Comparison of ENCODE assay signal across 21 mouse cellular contexts in genomic region chr2:74700546-74701112, GRCm38 (mm10). TPM values are rescaled to one million over a fixed set of nuclear protein-coding genes. Genes with fewer than 3 reads are reported as not detected.
DNase-seq lines count a peak whose midpoint lies in the region; ATAC-seq lines count a peak whose summit lies in the region.
"Had no signal": no experiment of that assay in that cellular context is flagged by ENCODE, and none has a peak within 500 bp of the region (broad histone marks: within the 10 kb centered on the region; RNA-seq: fewer than 3 reads in every experiment).

No protein-coding gene starts in this region.

- no peaks in the 10 kb centered on the region for H3K9me3 ChIP-seq in hindbrain, embryonic 10.5 days
- H3K9me3 ChIP-seq in hindbrain, embryonic 13.5 days: no peaks in the 10 kb centered on the region
- no peaks in the 10 kb centered on the region for H3K9me3 ChIP-seq in neural tube, embryonic 15.5 days (replicated peaks)
- H3K9me3 ChIP-seq: embryonic facial prominence, embryonic 13.5 days; heart, embryonic 13.5 days; hindbrain, embryonic 12.5 days; midbrain, embryonic 12.5 days had no signal

- H3K27ac ChIP-seq in hindbrain, embryonic 10.5 days: no peak overlapping the region
- no peak overlapping the region for H3K27ac ChIP-seq in hindbrain, embryonic 13.5 days
- peak overlapping the region; percentile 89 for H3K27ac ChIP-seq in neural tube, embryonic 15.5 days (replicated peaks)
- H3K27ac ChIP-seq: embryonic facial prominence, embryonic 13.5 days; heart, embryonic 13.5 days; hindbrain, embryonic 12.5 days; left cerebral cortex, adult 2 months; liver, embryonic 14.5 days; midbrain, embryonic 12.5 days had no signal

- H3K4me3 ChIP-seq in hindbrain, embryonic 10.5 days: no peak overlapping the region
- H3K4me3 ChIP-seq in hindbrain, embryonic 13.5 days: no peak overlapping the region
- peak overlapping the region; percentile 50 for H3K4me3 ChIP-seq in neural tube, embryonic 15.5 days (replicated peaks)
- H3K4me3 ChIP-seq: embryonic facial prominence, embryonic 13.5 days; heart, embryonic 13.5 days; hindbrain, embryonic 12.5 days; left cerebral cortex, adult 2 months; midbrain, embryonic 12.5 days; myocyte had no signal

- H3K27me3 ChIP-seq in hindbrain, embryonic 10.5 days (ENCODE audit: insufficient read depth, poor library complexity, severe bottlenecking): peaks cover 100% of the 10 kb centered on the region
- peaks cover 98% of the 10 kb centered on the region for H3K27me3 ChIP-seq in hindbrain, embryonic 13.5 days
- peaks cover 18% of the 10 kb centered on the region for H3K27me3 ChIP-seq in neural tube, embryonic 15.5 days (replicated peaks)

- no peak for ATAC-seq in hindbrain, embryonic 13.5 days (ENCODE audit: low FRiP score)
- ATAC-seq in neural tube, embryonic 15.5 days (ENCODE audit: low FRiP score): no peak
- ATAC-seq: forebrain, embryonic 14.5 days had no signal

- no peak overlapping the region for H3K9ac ChIP-seq in hindbrain, embryonic 13.5 days
- H3K9ac ChIP-seq in neural tube, embryonic 15.5 days (replicated peaks): peak overlapping the region; percentile 63
- H3K9ac ChIP-seq: embryonic facial prominence, embryonic 13.5 days; heart, embryonic 13.5 days; hindbrain, embryonic 12.5 days; liver, embryonic 14.5 days; midbrain, embryonic 12.5 days had no signal

- no peak overlapping the region for H3K4me2 ChIP-seq in hindbrain, embryonic 13.5 days
- H3K4me2 ChIP-seq in neural tube, embryonic 15.5 days: peak overlapping the region; percentile 68
- H3K4me2 ChIP-seq: embryonic facial prominence, embryonic 13.5 days; heart, embryonic 13.5 days; hindbrain, embryonic 12.5 days; midbrain, embryonic 12.5 days had no signal

- 1% methylated on average over 22 of the region's 22 CpGs for WGBS in hindbrain, embryonic 10.5 days
- WGBS in hindbrain, embryonic 13.5 days: 1% methylated on average over 22 of the region's 22 CpGs
- WGBS in neural tube, embryonic 15.5 days: 11% methylated on average over 22 of the region's 22 CpGs

- DNase-seq in hindbrain, embryonic 10.5 days (ENCODE audit: low spot score): peak; percentile 39
- DNase-seq in kidney, adult 18-20 months: peak; percentile 69
- peak; percentile 55 to 89 for DNase-seq in kidney, postnatal 25 days
- DNase-seq in layer of hippocampus, adult 9-11 months: no peak
- no peak for DNase-seq in adrenal gland, postnatal 25 days
- DNase-seq: adrenal gland, adult 8-10 months; cerebellum, adult 9-11 months; lung, postnatal 14 days; spleen, adult 18-20 months had no signal

- H3K36me3 ChIP-seq in hindbrain, embryonic 10.5 days: no peaks in the 10 kb centered on the region
- H3K36me3 ChIP-seq in hindbrain, embryonic 13.5 days: no peaks in the 10 kb centered on the region
- no peaks in the 10 kb centered on the region for H3K36me3 ChIP-seq in neural tube, embryonic 15.5 days
- H3K36me3 ChIP-seq: embryonic facial prominence, embryonic 13.5 days; G1E; heart, embryonic 13.5 days; hindbrain, embryonic 12.5 days; midbrain, embryonic 12.5 days had no signal

- H3K4me1 ChIP-seq in hindbrain, embryonic 10.5 days (replicated peaks): peaks cover 29% of the 10 kb centered on the region
- H3K4me1 ChIP-seq in hindbrain, embryonic 13.5 days (replicated peaks): peaks cover 23% of the 10 kb centered on the region
- H3K4me1 ChIP-seq in neural tube, embryonic 15.5 days: peaks cover 45% of the 10 kb centered on the region

RNA-seq across cellular contexts. Expression of gene Hoxd9, which starts 3.1 kb away (rescaled TPM):
- polyA plus RNA-seq in hindbrain, embryonic 10.5 days (2016; fragmentation: Nextera tagmentation; extraction: Ambion mirVana): not detected in 2 replicates
- polyA plus RNA-seq in hindbrain, embryonic 13.5 days (2015; fragmentation: Nextera tagmentation; extraction: Ambion mirVana): not detected in 2 replicates
- 20.0 and 21.3 TPM in 2 replicates for polyA plus RNA-seq in neural tube, embryonic 15.5 days (2015; fragmentation: Nextera tagmentation; extraction: Ambion mirVana)
- 3.7 and 5.2 TPM in 2 replicates for total RNA-seq in adrenal gland, postnatal 25 days (2021)
- total RNA-seq: G1E; left cerebral cortex, adult 2 months had no signal
- polyA plus RNA-seq: C2C12; forebrain, embryonic 14.5 days; G1E; heart, embryonic 13.5 days; hindbrain, embryonic 12.5 days; midbrain, embryonic 12.5 days; myocyte had no signal

RNA-seq across cellular contexts. Expression of gene Hoxd8, which starts 3.8 kb away (rescaled TPM):
- not detected in 2 replicates for polyA plus RNA-seq in hindbrain, embryonic 10.5 days (2016; fragmentation: Nextera tagmentation; extraction: Ambion mirVana)
- 0.79 and 1.5 TPM in 2 replicates for polyA plus RNA-seq in hindbrain, embryonic 13.5 days (2015; fragmentation: Nextera tagmentation; extraction: Ambion mirVana)
- 12.4 and 12.5 TPM in 2 replicates for polyA plus RNA-seq in neural tube, embryonic 15.5 days (2015; fragmentation: Nextera tagmentation; extraction: Ambion mirVana)
- 27.2 and 33.9 TPM in 2 replicates for total RNA-seq in adrenal gland, postnatal 25 days (2021)
- total RNA-seq: G1E; left cerebral cortex, adult 2 months had no signal
- polyA plus RNA-seq: C2C12, G1E, myocyte had no signal

RNA-seq across cellular contexts. Expression of gene Hoxd10, which starts 8.9 kb away (rescaled TPM):
- not detected in 2 replicates for polyA plus RNA-seq in hindbrain, embryonic 10.5 days (2016; fragmentation: Nextera tagmentation; extraction: Ambion mirVana)
- polyA plus RNA-seq in hindbrain, embryonic 13.5 days (2015; fragmentation: Nextera tagmentation; extraction: Ambion mirVana): not detected in 2 replicates
- polyA plus RNA-seq in neural tube, embryonic 15.5 days (2015; fragmentation: Nextera tagmentation; extraction: Ambion mirVana): 61.8 and 83.6 TPM in 2 replicates
- not detected in 2 replicates for total RNA-seq in adrenal gland, postnatal 25 days (2021)
- total RNA-seq: adrenal gland, adult 8-10 months; left cerebral cortex, adult 2 months had no signal
- polyA plus RNA-seq: C2C12; forebrain, embryonic 14.5 days; G1E; hindbrain, embryonic 12.5 days; midbrain, embryonic 12.5 days; myocyte had no signal

RNA-seq across cellular contexts. Expression of gene Hoxd3, which starts 11.1 kb away (rescaled TPM):
- polyA plus RNA-seq in hindbrain, embryonic 10.5 days (2016; fragmentation: Nextera tagmentation; extraction: Ambion mirVana): 15.5 and 55.9 TPM in 2 replicates
- polyA plus RNA-seq in hindbrain, embryonic 13.5 days (2015; fragmentation: Nextera tagmentation; extraction: Ambion mirVana): 76.0 and 82.5 TPM in 2 replicates
- 14.5 and 29.1 TPM in 2 replicates for polyA plus RNA-seq in neural tube, embryonic 15.5 days (2015; fragmentation: Nextera tagmentation; extraction: Ambion mirVana)
- total RNA-seq in adrenal gland, postnatal 25 days (2021): 0.73 and 2.6 TPM in 2 replicates
- total RNA-seq: left cerebral cortex, adult 2 months had no signal
- polyA plus RNA-seq: C2C12; forebrain, embryonic 14.5 days; midbrain, embryonic 12.5 days; myocyte had no signal

RNA-seq across cellular contexts. Expression of gene Hoxd4, which starts 11.1 kb away (rescaled TPM):
- 0.14 and 2.6 TPM in 2 replicates for polyA plus RNA-seq in hindbrain, embryonic 10.5 days (2016; fragmentation: Nextera tagmentation; extraction: Ambion mirVana)
- polyA plus RNA-seq in hindbrain, embryonic 13.5 days (2015; fragmentation: Nextera tagmentation; extraction: Ambion mirVana): 4.1 and 4.2 TPM in 2 replicates
- 4.3 and 4.5 TPM in 2 replicates for polyA plus RNA-seq in neural tube, embryonic 15.5 days (2015; fragmentation: Nextera tagmentation; extraction: Ambion mirVana)
- 27.8 and 34.1 TPM in 2 replicates for total RNA-seq in adrenal gland, postnatal 25 days (2021)
- total RNA-seq: left cerebral cortex, adult 2 months had no signal
- polyA plus RNA-seq: C2C12; embryonic facial prominence, embryonic 13.5 days; forebrain, embryonic 14.5 days; heart, embryonic 13.5 days; midbrain, embryonic 12.5 days; myocyte had no signal

Comparison
In these comparisons a context has a peak if more than half of its experiments do, and no peak if none do; other contexts are left out.
1. DNase-seq: peak in hindbrain, embryonic 10.5 days (single experiment), kidney, adult 18-20 months (single experiment) and kidney, postnatal 25 days (2 of 2); none in layer of hippocampus, adult 9-11 months (single experiment) and adrenal gland, postnatal 25 days (single experiment).
2. RNA of gene Hoxd9, which starts 3.1 kb away (polyA plus RNA-seq): 20.0 to 21.3 TPM in neural tube, embryonic 15.5 days; not detected in hindbrain, embryonic 13.5 days and not detected in hindbrain, embryonic 10.5 days; every median in the first group is over 10 times any median in the second.
3. RNA of gene Hoxd10, which starts 8.9 kb away (polyA plus RNA-seq): 61.8 to 83.6 TPM in neural tube, embryonic 15.5 days; not detected in hindbrain, embryonic 13.5 days and not detected in hindbrain, embryonic 10.5 days; every median in the first group is over 10 times any median in the second.